Mouse (Mus musculus) liver, adult 2 months (tissue): ENCODE data around the gene C530025M09Rik.

Experiments
- CTCF ChIP-seq: fragments of 200-500 bp; IDR thresholded peaks from 2 replicates; pipeline ENCODE4 v1.5.1; 2011; ENCODE audit warnings: low read depth, low read length, control low read depth
- POLR2A ChIP-seq: fragments of 200-500 bp; IDR thresholded peaks from 2 replicates; pipeline ENCODE4 v1.6.1; 2011; ENCODE audit warnings: low read length, control low read depth; ENCODE audit not compliant: insufficient read depth; ENCODE audit errors: extremely low read depth

DNA sequence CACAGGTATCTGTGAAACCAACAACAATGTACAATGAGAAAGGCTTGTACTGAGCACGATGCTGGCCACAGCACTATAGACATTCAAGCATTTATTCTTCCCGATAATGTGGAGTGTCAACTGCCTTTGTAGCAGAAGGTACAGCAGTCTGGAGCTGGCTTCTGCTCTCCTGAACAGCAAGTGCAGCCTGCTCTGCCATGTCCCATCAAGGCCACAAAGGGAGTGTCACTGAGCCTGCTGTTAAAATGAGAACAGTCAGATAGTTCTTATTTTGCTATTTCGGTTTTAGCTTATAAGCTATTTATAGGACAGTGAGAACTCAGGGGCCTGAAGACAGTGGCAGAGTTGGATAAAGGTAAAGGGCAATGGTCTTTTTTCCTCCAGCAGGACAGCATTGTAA is 11.3 kb downstream of the C530025M09Rik start:
- TF ChIP-seq POLR2A = no peak
- no peak for TF ChIP-seq CTCF
